Mouse (Mus musculus) bone marrow, adult 2 months (tissue): ENCODE results near the gene Tubd1.

ENCODE experiments used
- CTCF ChIP-seq: fragments of 200-500 bp; IDR thresholded peaks from 2 replicates; pipeline ENCODE4 v1.5.1; 2011; ENCODE audit warnings: low read length, control low read depth; ENCODE audit not compliant: control insufficient read depth, insufficient read depth
- POLR2A ChIP-seq: fragments of 200-500 bp; IDR thresholded peaks from 2 replicates; pipeline ENCODE4 v1.6.1; 2011; ENCODE audit warnings: low read depth, mild to moderate bottlenecking, control low read depth, low read length, borderline replicate concordance; ENCODE audit not compliant: control insufficient read depth

DNA sequence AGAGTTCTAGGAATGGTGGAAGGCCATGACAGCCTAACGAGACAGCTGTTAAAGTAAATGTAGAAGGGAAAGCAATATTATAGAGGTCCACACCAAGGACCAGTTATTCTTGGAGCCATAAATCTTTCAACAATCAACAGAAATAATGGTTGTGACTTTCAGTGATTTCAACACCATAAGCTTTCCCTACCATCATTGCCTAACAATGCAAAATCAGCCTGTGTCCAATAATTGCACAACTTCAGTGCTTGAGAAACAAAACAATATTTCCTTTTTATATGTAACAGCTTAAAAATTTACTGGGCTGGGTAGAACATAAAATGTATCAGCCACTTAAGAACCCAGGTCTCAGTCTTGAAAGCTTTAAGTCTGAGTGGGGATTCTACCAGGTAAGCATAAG is 58.9 kb downstream of the Tubd1 start:
- no peak for TF ChIP-seq CTCF
- TF ChIP-seq POLR2A: no peak
